Mouse (Mus musculus) stomach, postnatal 0 days (tissue): ENCODE data around the gene Plekha4. TPM values are rescaled to one million over a fixed set of nuclear protein-coding genes. Genes with fewer than 3 reads are reported as not detected.

ENCODE experiments used
- ATAC-seq: fragments of 200-750 bp; cut with Nextera tagmentation; 2 replicates; pipeline ENCODE4 v1.8.0; 2017; ENCODE audit not compliant: low FRiP score, low TSS enrichment
- DNase-seq: peaks from one replicate; pipeline ENCODE4 v3.0.0-alpha.2; 2016; ENCODE audit warnings: low spot score
- H3K27ac ChIP-seq: fragments of 300-500 bp; sonication (generic); replicated peaks from 2 replicates; pipeline ENCODE4 v1.5.1; 2014; ENCODE audit warnings: mild to moderate bottlenecking, control low read depth
- H3K27me3 ChIP-seq: fragments of 300-500 bp; sonication (generic); 2 replicates; pipeline ENCODE4 v1.6.1; 2014; ENCODE audit warnings: low read length; ENCODE audit not compliant: control insufficient read depth, insufficient read depth
- H3K36me3 ChIP-seq: fragments of 300-500 bp; sonication (generic); 2 replicates; pipeline ENCODE4 v1.6.1; 2014; ENCODE audit warnings: low read length, mixed read lengths; ENCODE audit not compliant: control insufficient read depth, insufficient read depth
- H3K4me1 ChIP-seq: fragments of 300-500 bp; sonication (generic); replicated peaks from 2 replicates; pipeline ENCODE4 v1.6.1; 2014; ENCODE audit warnings: antibody characterized with exemption; ENCODE audit not compliant: control insufficient read depth, insufficient read depth
- H3K4me2 ChIP-seq: fragments of 300-500 bp; sonication (generic); replicated peaks from 2 replicates; pipeline ENCODE4 v1.6.1; 2014; ENCODE audit warnings: low read depth, mild to moderate bottlenecking, control low read depth, moderate library complexity
- H3K4me3 ChIP-seq: fragments of 300-500 bp; sonication (generic); 2 replicates; pipeline ENCODE4 v1.5.1; 2014; ENCODE audit warnings: low read depth, low read length, control low read depth
- H3K9ac ChIP-seq: fragments of 300-500 bp; sonication (generic); 2 replicates; pipeline ENCODE4 v1.6.1; 2014; ENCODE audit warnings: mild to moderate bottlenecking, low read length, control low read depth, mixed read lengths
- H3K9me3 ChIP-seq: fragments of 300-500 bp; sonication (generic); 2 replicates; pipeline ENCODE4 v1.6.1; 2016; ENCODE audit warnings: low read length; ENCODE audit not compliant: control insufficient read depth
- CTCF ChIP-seq: IDR thresholded peaks from 2 replicates; pipeline ENCODE4 v1.5.1; 2016; ENCODE audit warnings: antibody characterized with exemption, low read depth, mild to moderate bottlenecking, moderate library complexity
- EP300 ChIP-seq: optimal IDR thresholded peaks from 2 replicates; pipeline ENCODE3; 2016; ENCODE audit warnings: antibody characterized with exemption
- WGBS: fragments of 180-500 bp; shearing (Covaris S2); extraction: QIAGEN DNeasy Blood & Tissue Kit; methylation state at CpG from one replicate; pipeline ENCODE4 v1.1.7; 2014; 5-methylcytosine and 5-hydroxymethylcytosine counted together
- polyA plus RNA-seq: library from polyadenylated mRNA; unstranded; fragments of >200 nt; fragmentation: Nextera tagmentation; extraction: Ambion mirVana; gene quantifications from 2 replicates; pipeline ENCODE4 v1.2.1, GENCODE M21; 2015

The Plekha4 gene
- polyA plus RNA-seq, 1 experiment from 2014 or later: 7.9 TPM

- WGBS: 86% methylated on average over 1 of the region's 1 CpGs
- H3K4me1 ChIP-seq: no peaks in the 10 kb centered on the region
- TF ChIP-seq EP300: no peak
- TF ChIP-seq CTCF: no peak
- ATAC-seq (no peak), DNase-seq (no peak)
- no peak overlapping the region for H3K9ac ChIP-seq
- H3K27ac ChIP-seq: no peak overlapping the region
- no peaks in the 10 kb centered on the region for H3K9me3 ChIP-seq
- no peak overlapping the region for H3K4me3 ChIP-seq
- H3K27me3 ChIP-seq: no peaks in the 10 kb centered on the region
- H3K36me3 ChIP-seq: no peaks in the 10 kb centered on the region
- H3K4me2 ChIP-seq: no peak overlapping the region
These were observed 70.0 kb downstream of the Plekha4 start for GRCm38 (mm10) chr7:45596107-45596506.

- 85% methylated on average over 5 of the region's 5 CpGs for WGBS
- no peaks in the 10 kb centered on the region for H3K36me3 ChIP-seq
- no peak overlapping the region for H3K4me2 ChIP-seq
- H3K4me1 ChIP-seq: no peaks in the 10 kb centered on the region
- TF ChIP-seq EP300: no peak
- TF ChIP-seq CTCF: no peak
- DNase-seq (no peak), ATAC-seq (no peak)
- H3K27me3 ChIP-seq: no peaks in the 10 kb centered on the region
- no peak overlapping the region for H3K27ac ChIP-seq
- H3K4me3 ChIP-seq: no peak overlapping the region
- H3K9me3 ChIP-seq: no peaks in the 10 kb centered on the region
- H3K9ac ChIP-seq: no peak overlapping the region
These were observed 70.9 kb downstream of the Plekha4 start for GRCm38 (mm10) chr7:45597013-45597412.

- H3K4me1 ChIP-seq: no peaks in the 10 kb centered on the region
- no peak overlapping the region for H3K4me2 ChIP-seq
- H3K36me3 ChIP-seq: no peaks in the 10 kb centered on the region
- H3K27ac ChIP-seq: no peak overlapping the region
- 86% methylated on average over 6 of the region's 6 CpGs for WGBS
- H3K9me3 ChIP-seq: no peaks in the 10 kb centered on the region
- ATAC-seq (no peak), DNase-seq (no peak)
- no peak overlapping the region for H3K9ac ChIP-seq
- no peaks in the 10 kb centered on the region for H3K27me3 ChIP-seq
- no peak overlapping the region for H3K4me3 ChIP-seq
- TF ChIP-seq CTCF (no peak), EP300 (no peak)
These were observed 71.4 kb downstream of the Plekha4 start for GRCm38 (mm10) chr7:45597527-45597926.

GRCm38 (mm10) chr7:45598960-45599879 is 73.1 kb downstream of the Plekha4 start:
- ATAC-seq (peak; percentile 65), DNase-seq (peak; percentile 53)
- TF ChIP-seq EP300 (no peak), CTCF (no peak)
- no peaks in the 10 kb centered on the region for H3K36me3 ChIP-seq
- no peak overlapping the region for H3K27ac ChIP-seq
- H3K4me3 ChIP-seq: no peak overlapping the region
- H3K4me2 ChIP-seq: 0 out of 2 replicates have a peak overlapping the region, but pooled peaks have one; percentile 23
- H3K4me1 ChIP-seq: no peaks in the 10 kb centered on the region
- H3K9me3 ChIP-seq: no peaks in the 10 kb centered on the region
- H3K27me3 ChIP-seq: no peaks in the 10 kb centered on the region
- no peak overlapping the region for H3K9ac ChIP-seq
- WGBS: 37% methylated on average over 18 of the region's 18 CpGs

Other genes with a start within 250 kb of the Plekha4 start
- not detected in 2 replicates for gene Slc6a21, start 248.8 kb upstream of the Plekha4 start, polyA plus RNA-seq
- 22.7 and 23.7 TPM in 2 replicates for gene Trpm4, start 192.6 kb upstream of the Plekha4 start, polyA plus RNA-seq
- gene Hrc, start 191.0 kb upstream of the Plekha4 start, polyA plus RNA-seq: 0.80 and 0.85 TPM in 2 replicates
- 6.0 and 7.1 TPM in 2 replicates for gene Ppfia3, start 159.3 kb upstream of the Plekha4 start, polyA plus RNA-seq
- 5.9 and 6.1 TPM in 2 replicates for gene Lin7b, start 155.7 kb upstream of the Plekha4 start, polyA plus RNA-seq
- gene Snrnp70, start 130.6 kb upstream of the Plekha4 start, polyA plus RNA-seq: 73.7 and 78.8 TPM in 2 replicates
- gene Kcna7, start 120.7 kb upstream of the Plekha4 start, polyA plus RNA-seq: 0.15 and 0.17 TPM in 2 replicates
- gene Ntf5, start 112.6 kb upstream of the Plekha4 start, polyA plus RNA-seq: 1.5 and 1.8 TPM in 2 replicates
- gene Lhb, start 105.5 kb upstream of the Plekha4 start, polyA plus RNA-seq: not detected in 2 replicates
- gene Gys1, start 91.5 kb upstream of the Plekha4 start, polyA plus RNA-seq: 10.1 and 10.6 TPM in 2 replicates
- gene Ruvbl2, start 88.2 kb upstream of the Plekha4 start, polyA plus RNA-seq: 46.2 and 46.7 TPM in 2 replicates
- gene Ftl1, start 66.4 kb upstream of the Plekha4 start, polyA plus RNA-seq: 3,647 and 3,760 TPM in 2 replicates
- gene Bax, start 59.4 kb upstream of the Plekha4 start, polyA plus RNA-seq: 119 and 120 TPM in 2 replicates
- 0.32 and 0.42 TPM in 2 replicates for gene Tulp2, start 44.5 kb upstream of the Plekha4 start, polyA plus RNA-seq
- not detected in 2 replicates for gene Gm45808, start 39.5 kb upstream of the Plekha4 start, polyA plus RNA-seq
- gene Dhdh, start 37.5 kb upstream of the Plekha4 start, polyA plus RNA-seq: 1.1 and 1.3 TPM in 2 replicates
- 196 and 199 TPM in 2 replicates for gene Nucb1, start 15.9 kb upstream of the Plekha4 start, polyA plus RNA-seq
- gene Ppp1r15a, start 62 bp upstream of the Plekha4 start, polyA plus RNA-seq: 21.6 and 26.6 TPM in 2 replicates
- gene Hsd17b14, start 28.6 kb downstream of the Plekha4 start, polyA plus RNA-seq: 16.6 and 16.9 TPM in 2 replicates
- gene Bcat2, start 43.8 kb downstream of the Plekha4 start, polyA plus RNA-seq: 101 and 108 TPM in 2 replicates
- 0.69 and 0.90 TPM in 2 replicates for gene Fgf21, start 89.2 kb downstream of the Plekha4 start, polyA plus RNA-seq
- 1.8 and 2.3 TPM in 2 replicates for gene Fut1, start 91.0 kb downstream of the Plekha4 start, polyA plus RNA-seq
- gene Izumo1, start 95.5 kb downstream of the Plekha4 start, polyA plus RNA-seq: 0.08 TPM in 2 replicates
- 5.4 and 6.3 TPM in 2 replicates for gene Rasip1, start 101.2 kb downstream of the Plekha4 start, polyA plus RNA-seq
- gene Mamstr, start 113.6 kb downstream of the Plekha4 start, polyA plus RNA-seq: 4.6 and 5.5 TPM in 2 replicates
- 35.1 and 36.1 TPM in 2 replicates for gene Fut2, start 140.1 kb downstream of the Plekha4 start, polyA plus RNA-seq
- 0.41 and 0.45 TPM in 2 replicates for gene Ntn5, start 157.7 kb downstream of the Plekha4 start, polyA plus RNA-seq
- 0.53 and 0.56 TPM in 2 replicates for gene Sec1, start 168.1 kb downstream of the Plekha4 start, polyA plus RNA-seq
- gene Car11, start 173.5 kb downstream of the Plekha4 start, polyA plus RNA-seq: 2.7 and 4.4 TPM in 2 replicates
- gene Dbp, start 178.8 kb downstream of the Plekha4 start, polyA plus RNA-seq: 8.8 and 12.6 TPM in 2 replicates
- gene Rpl18, start 189.1 kb downstream of the Plekha4 start, polyA plus RNA-seq: 893 and 919 TPM in 2 replicates
- gene Sphk2, start 191.7 kb downstream of the Plekha4 start, polyA plus RNA-seq: 23.6 and 24.5 TPM in 2 replicates
- 21.6 and 24.8 TPM in 2 replicates for gene Fam83e, start 194.9 kb downstream of the Plekha4 start, polyA plus RNA-seq
- gene Spaca4, start 199.5 kb downstream of the Plekha4 start, polyA plus RNA-seq: 0.39 and 0.56 TPM in 2 replicates